Mouse (Mus musculus): Measurements from ENCODE around the gene Zeb2. TPM values are rescaled to one million over a fixed set of nuclear protein-coding genes. Genes with fewer than 3 reads are reported as not detected.

The Zeb2 gene
- total RNA-seq, 2 experiments from 2014 or later: 62.7 to 77.7 TPM

GRCm38 (mm10) chr2:45101040-45101439 is 16.2 kb downstream of the Zeb2 start:
- intact Hi-C loops (cut with DNase I): loop anchor here (5.0 to 10.0 kb wide), 2 partner anchors 546 to 989 kb away; no protein-coding TSS in a partner anchor
- DNase-seq: no peak

GRCm38 (mm10) chr2:45100628-45101027 is 16.6 kb downstream of the Zeb2 start:
- DNase-seq: no peak
- intact Hi-C loops (cut with DNase I): loop anchor here (5.0 to 10.0 kb wide), 2 partner anchors 546 to 988 kb away; no protein-coding TSS in a partner anchor

GRCm38 (mm10) chr2:45100017-45100416 is 17.2 kb downstream of the Zeb2 start:
- DNase-seq: no peak
- intact Hi-C loops (cut with DNase I): loop anchor here (5.0 to 10.0 kb wide), 2 partner anchors 545 to 988 kb away; no protein-coding TSS in a partner anchor

GRCm38 (mm10) chr2:45099081-45099480 is 18.1 kb downstream of the Zeb2 start:
- DNase-seq: no peak
- intact Hi-C loops (cut with DNase I): no loop called here

GRCm38 (mm10) chr2:45097969-45098368 is 19.2 kb downstream of the Zeb2 start:
- no peak for DNase-seq
- intact Hi-C loops (cut with DNase I): no loop called here

GRCm38 (mm10) chr2:45096638-45097247 is 20.5 kb downstream of the Zeb2 start:
- intact Hi-C loops (cut with DNase I): no loop called here
- DNase-seq: no peak

- intact Hi-C loops (cut with DNase I): no loop called here
- no peak for DNase-seq
Observed at GRCm38 (mm10) chr2:45095825-45096224, 21.4 kb downstream of the Zeb2 start.

- DNase-seq: no peak
- intact Hi-C loops (cut with DNase I): no loop called here
Observed at GRCm38 (mm10) chr2:45094371-45094967, 22.7 kb downstream of the Zeb2 start.

- intact Hi-C loops (cut with DNase I): no loop called here
- DNase-seq: no peak
Observed at GRCm38 (mm10) chr2:45093479-45093878, 23.7 kb downstream of the Zeb2 start.

- intact Hi-C loops (cut with DNase I): no loop called here
Observed at GRCm38 (mm10) chr2:45092654-45093053, 24.5 kb downstream of the Zeb2 start.

GRCm38 (mm10) chr2:45090529-45091297 is 26.5 kb downstream of the Zeb2 start:
- DNase-seq: no peak
- intact Hi-C loops (cut with DNase I): no loop called here

More at GRCm38 (mm10) chr2:45092654-45093053, 24.5 kb downstream of the Zeb2 start:
- no peak for DNase-seq

- no peak for DNase-seq
- intact Hi-C loops (cut with DNase I): no loop called here
Observed at GRCm38 (mm10) chr2:45089251-45089530, 28.0 kb downstream of the Zeb2 start.

- intact Hi-C loops (cut with DNase I): no loop called here
- DNase-seq: no peak
Observed at GRCm38 (mm10) chr2:45088435-45089250, 28.6 kb downstream of the Zeb2 start.

GRCm38 (mm10) chr2:45087208-45087607 is 30.0 kb downstream of the Zeb2 start:
- DNase-seq: no peak
- intact Hi-C loops (cut with DNase I): no loop called here

- DNase-seq: no peak
- intact Hi-C loops (cut with DNase I): no loop called here
Observed at GRCm38 (mm10) chr2:45085653-45086052, 31.5 kb downstream of the Zeb2 start.

- intact Hi-C loops (cut with DNase I): no loop called here
- no peak for DNase-seq
Observed at GRCm38 (mm10) chr2:45083042-45083441, 34.2 kb downstream of the Zeb2 start.

- intact Hi-C loops (cut with DNase I): no loop called here
Observed at GRCm38 (mm10) chr2:45081559-45081958, 35.6 kb downstream of the Zeb2 start.

GRCm38 (mm10) chr2:45077938-45078487 is 39.2 kb downstream of the Zeb2 start:
- intact Hi-C loops (cut with DNase I): no loop called here
- DNase-seq: no peak

More at GRCm38 (mm10) chr2:45081559-45081958, 35.6 kb downstream of the Zeb2 start:
- DNase-seq: no peak

GRCm38 (mm10) chr2:45077383-45077782 is 39.8 kb downstream of the Zeb2 start:
- intact Hi-C loops (cut with DNase I): no loop called here
- DNase-seq: no peak

- intact Hi-C loops (cut with DNase I): no loop called here
Observed at GRCm38 (mm10) chr2:45073025-45073424, 44.2 kb downstream of the Zeb2 start.

GRCm38 (mm10) chr2:45071296-45071695 is 45.9 kb downstream of the Zeb2 start:
- intact Hi-C loops (cut with DNase I): no loop called here
- no peak for DNase-seq

More at GRCm38 (mm10) chr2:45073025-45073424, 44.2 kb downstream of the Zeb2 start:
- DNase-seq: no peak
